Mouse (Mus musculus) MEL (cell line): ENCODE results near the gene Zfand6. TPM values are rescaled to one million over a fixed set of nuclear protein-coding genes. Genes with fewer than 3 reads are reported as not detected.
A peak's percentile ranks its signal among the peaks of the same experiment; 100 is the strongest.

Experiments
- DNase-seq: peaks from one replicate; pipeline ENCODE4 v3.0.0; 2011; ENCODE audit warnings: low read depth, low spot score
- H3K27ac ChIP-seq: 2 replicates; pipeline ENCODE4 v1.5.1; 2012; ENCODE audit warnings: low read depth, mild to moderate bottlenecking, control low read depth, low read length, moderate library complexity; ENCODE audit not compliant: control insufficient read depth
- H3K27me3 ChIP-seq, 2 experiments: fragments of 150-350 bp in 1 of 2; sonication (generic) in 1 of 2; 2 replicates each; pipeline ENCODE4 v1.6.1; 2012; ENCODE audit warnings: low read length in 2 of 2, mild to moderate bottlenecking in 2 of 2, improper control_type of control experiment in 1 of 2, moderate library complexity in 1 of 2; ENCODE audit not compliant: insufficient read depth in 2 of 2, control insufficient read depth in 1 of 2
- H3K36me3 ChIP-seq, 2 experiments: 2 replicates each; pipeline ENCODE4 v1.6.1; 2012 to 2014; ENCODE audit warnings: low read length in 2 of 2, improper control_type of control experiment in 1 of 2, inconsistent platforms in 1 of 2, mild to moderate bottlenecking in 1 of 2; ENCODE audit not compliant: insufficient read depth in 2 of 2, control insufficient read depth in 1 of 2
- H3K4me1 ChIP-seq, 2 experiments: fragments of 150-350 bp in 1 of 2; sonication (generic) in 1 of 2; 2 replicates each; pipeline ENCODE4 v1.6.1; 2012; ENCODE audit warnings: low read length in 2 of 2, improper control_type of control experiment in 1 of 2, mild to moderate bottlenecking in 1 of 2; ENCODE audit not compliant: insufficient read depth in 2 of 2, control insufficient read depth in 1 of 2
- H3K4me3 ChIP-seq, 2 experiments: fragments of 150-350 bp in 1 of 2; sonication (generic) in 1 of 2; 2 replicates each; pipeline ENCODE4 v1.5.1; 2012; ENCODE audit warnings: low read depth in 2 of 2, low read length in 2 of 2, mild to moderate bottlenecking in 2 of 2, moderate library complexity in 2 of 2, control low read depth in 1 of 2, improper control_type of control experiment in 1 of 2; ENCODE audit not compliant: control insufficient read depth in 1 of 2, insufficient read depth in 1 of 2
- H3K79me2 ChIP-seq: 2 replicates; pipeline ENCODE4 v1.6.1; 2012; ENCODE audit warnings: mild to moderate bottlenecking, low read length, moderate library complexity; ENCODE audit not compliant: control insufficient read depth, poor library complexity, insufficient read depth
- H3K9ac ChIP-seq: 2 replicates; pipeline ENCODE4 v1.6.1; 2012; ENCODE audit warnings: low read depth, mild to moderate bottlenecking, control low read depth, low read length, moderate library complexity; ENCODE audit not compliant: control insufficient read depth, poor library complexity, severe bottlenecking
- H3K9me3 ChIP-seq: fragments of 150-350 bp; sonication (generic); replicated peaks from 2 replicates; pipeline ENCODE4 v1.6.1; 2012; ENCODE audit warnings: mild to moderate bottlenecking, low read length, improper control_type of control experiment, moderate library complexity; ENCODE audit not compliant: insufficient read depth
- CTCF ChIP-seq, 3 experiments: IDR thresholded peaks in 2 of 3; conservative IDR thresholded peaks in 1 of 3; 2 replicates each; pipeline ENCODE4 v1.5.1; 2011 to 2012; ENCODE audit warnings: low read length in 3 of 3, low read depth in 2 of 3, mild to moderate bottlenecking in 2 of 3, improper control_type of control experiment in 1 of 3, inconsistent platforms in 1 of 3, mixed read lengths in 1 of 3, moderate library complexity in 1 of 3; ENCODE audit not compliant: control insufficient read depth in 1 of 3, insufficient read depth in 1 of 3, poor library complexity in 1 of 3, severe bottlenecking in 1 of 3
- E2F4 ChIP-seq: IDR thresholded peaks from 2 replicates; pipeline ENCODE4 v1.6.1; 2011; ENCODE audit warnings: low read depth, low read length, improper control_type of control experiment, borderline replicate concordance
- ELF1 ChIP-seq: IDR thresholded peaks from 2 replicates; pipeline ENCODE4 v1.6.1; 2014; ENCODE audit warnings: low read depth, mild to moderate bottlenecking, inconsistent platforms, low read length, improper control_type of control experiment, moderate library complexity
- EP300 ChIP-seq, 2 experiments: IDR thresholded peaks; 2 replicates each; pipeline ENCODE4 v1.6.1; 2011; ENCODE audit warnings: improper control_type of control experiment in 2 of 2, low read length in 2 of 2, low read depth in 1 of 2, mild to moderate bottlenecking in 1 of 2
- GABPA ChIP-seq: IDR thresholded peaks from 2 replicates; pipeline ENCODE4 v1.6.1; 2012; ENCODE audit warnings: low read depth, mild to moderate bottlenecking, inconsistent platforms, low read length, improper control_type of control experiment, moderate library complexity
- GATA1 ChIP-seq: IDR thresholded peaks from 2 replicates; pipeline ENCODE4 v1.6.1; 2011; ENCODE audit warnings: low read depth, low read length, improper control_type of control experiment
- JUND ChIP-seq: IDR thresholded peaks from 2 replicates; pipeline ENCODE4 v1.6.1; 2011; ENCODE audit warnings: low read depth, mild to moderate bottlenecking, improper control_type of control experiment, low read length
- KAT2A ChIP-seq: conservative IDR thresholded peaks from 2 replicates; pipeline ENCODE4 v1.6.1; 2012; ENCODE audit warnings: low read depth, low read length, improper control_type of control experiment, inconsistent platforms
- MAX ChIP-seq: IDR thresholded peaks from 2 replicates; pipeline ENCODE4 v1.6.1; 2011; ENCODE audit warnings: low read length, improper control_type of control experiment
- MAZ ChIP-seq: IDR thresholded peaks from 2 replicates; pipeline ENCODE4 v1.6.1; 2012; ENCODE audit warnings: low read depth, mild to moderate bottlenecking, inconsistent platforms, low read length, improper control_type of control experiment
- MYC ChIP-seq: IDR thresholded peaks from 2 replicates; pipeline ENCODE4 v1.6.1; 2011; ENCODE audit warnings: low read depth, mild to moderate bottlenecking, low read length, improper control_type of control experiment, moderate library complexity
- NRF1 ChIP-seq: IDR thresholded peaks from 2 replicates; pipeline ENCODE4 v1.6.1; 2014; ENCODE audit warnings: low read depth, mild to moderate bottlenecking, inconsistent platforms, low read length, improper control_type of control experiment, moderate library complexity; ENCODE audit not compliant: poor library complexity, insufficient read depth, severe bottlenecking
- POLR2A ChIP-seq, 2 experiments: IDR thresholded peaks; 2 replicates each; pipeline ENCODE4 v1.6.1; 2011 to 2012; ENCODE audit warnings: low read length in 2 of 2, mild to moderate bottlenecking in 2 of 2, control low read depth in 1 of 2, improper control_type of control experiment in 1 of 2, low read depth in 1 of 2, moderate library complexity in 1 of 2; ENCODE audit not compliant: control insufficient read depth in 1 of 2, insufficient read depth in 1 of 2, poor library complexity in 1 of 2
- RAD21 ChIP-seq: IDR thresholded peaks from 2 replicates; pipeline ENCODE4 v1.6.1; 2011; ENCODE audit warnings: mild to moderate bottlenecking, low read depth, low read length, improper control_type of control experiment
- RCOR1 ChIP-seq: IDR thresholded peaks from 2 replicates; pipeline ENCODE4 v1.6.1; 2012; ENCODE audit warnings: low read depth, mild to moderate bottlenecking, inconsistent platforms, low read length, improper control_type of control experiment
- TAL1 ChIP-seq: IDR thresholded peaks from 2 replicates; pipeline ENCODE4 v1.6.1; 2012; ENCODE audit warnings: mild to moderate bottlenecking, inconsistent platforms, low read length, moderate library complexity, mixed read lengths
- TCF12 ChIP-seq: IDR thresholded peaks from 2 replicates; pipeline ENCODE4 v1.6.1; 2014; ENCODE audit warnings: low read depth, mild to moderate bottlenecking, inconsistent platforms, low read length, improper control_type of control experiment, moderate library complexity
- USF2 ChIP-seq, 2 experiments: IDR thresholded peaks; 2 replicates each; pipeline ENCODE4 v1.6.1; 2011 to 2012; ENCODE audit warnings: improper control_type of control experiment in 2 of 2, low read length in 2 of 2, borderline replicate concordance in 1 of 2, inconsistent platforms in 1 of 2, low read depth in 1 of 2, mild to moderate bottlenecking in 1 of 2; ENCODE audit not compliant: insufficient read depth in 1 of 2
- polyA plus RNA-seq, 2 experiments: library from polyadenylated mRNA; stranded (reverse) in 1 of 2; unstranded in 1 of 2; fragments of >175 nt in 1 of 2; fragments of >200 nt in 1 of 2; gene quantifications; 2 replicates each; pipeline versions ENCODE4 v1.2.1 to v1.2.4; 2012; ENCODE audit warnings: low replicate concordance in 2 of 2, low read depth in 1 of 2; ENCODE audit not compliant: insufficient read length in 2 of 2, insufficient read depth in 1 of 2, missing spikeins in 1 of 2
- total RNA-seq: library from RNA; depleted of rRNA; stranded (reverse); fragments of 300-350 nt; gene quantifications from 2 replicates; pipeline ENCODE4 v1.2.3, GENCODE M21; 2012

Zfand6 gene
- total and polyA plus RNA-seq, 3 experiments: 20.3 to 315 (median 39.9) TPM

GRCm38 (mm10) chr7:84636939-84637338, 52.8 kb downstream of the Zfand6 start:
- H3K9me3 ChIP-seq: no peaks in the 10 kb centered on the region
- H3K27ac ChIP-seq: no peak overlapping the region
- H3K36me3 ChIP-seq: peaks cover 5 to 9% of the 10 kb centered on the region in 2 experiments
- no peak overlapping the region for H3K4me3 ChIP-seq
- TF ChIP-seq ELF1 (no peak), CTCF (IDR thresholded peaks at IDR 0.05 in 2 of 3, conservative IDR thresholded peaks at IDR 0.05 in 1 of 3; ENCODE audit: control insufficient read depth in 1 of 3, insufficient read depth in 1 of 3, low read depth in 2 of 3, low read length in 3 of 3, poor library complexity in 1 of 3, severe bottlenecking in 1 of 3) (no peak), KAT2A (no peak), E2F4 (no peak), RAD21 (no peak), POLR2A (IDR thresholded peaks at IDR 0.05; ENCODE audit: control insufficient read depth in 1 of 2, insufficient read depth in 1 of 2, low read depth in 1 of 2, low read length in 2 of 2, poor library complexity in 1 of 2) (no peak), JUND (no peak), USF2 (IDR thresholded peaks at IDR 0.05; ENCODE audit: borderline replicate concordance in 1 of 2, insufficient read depth in 1 of 2, low read depth in 1 of 2, low read length in 2 of 2) (no peak), GATA1 (no peak), MYC (no peak), NRF1 (no peak), RCOR1 (no peak), TCF12 (no peak), EP300 (IDR thresholded peaks at IDR 0.05; ENCODE audit: low read depth in 1 of 2, low read length in 2 of 2) (no peak), TAL1 (no peak), MAZ (no peak)
- H3K9ac ChIP-seq: no peak overlapping the region
- H3K4me1 ChIP-seq: peaks cover 0 to 6% of the 10 kb centered on the region in 2 experiments; a peak in 2 of 4 replicates
- DNase-seq: no peak
- no peaks in the 10 kb centered on the region for H3K79me2 ChIP-seq
- H3K27me3 ChIP-seq: no peaks in the 10 kb centered on the region

GRCm38 (mm10) chr7:84631878-84632277, 57.9 kb downstream of the Zfand6 start:
- Histone ChIP-seq H3K4me1 (no peaks in the 10 kb centered on the region; a peak in 2 of 4 replicates), H3K79me2 (no peaks in the 10 kb centered on the region), H3K9ac (no peak overlapping the region), H3K4me3 (no peak overlapping the region), H3K9me3 (no peaks in the 10 kb centered on the region), H3K27me3 (no peaks in the 10 kb centered on the region), H3K27ac (no peak overlapping the region), H3K36me3 (peaks cover 0 to 8% of the 10 kb centered on the region in 2 experiments; a peak in 3 of 4 replicates)
- TF ChIP-seq GABPA (no peak), MAX (no peak), TCF12 (peak; percentile 48; the same call in 1 of the 2 replicates), EP300 (IDR thresholded peaks at IDR 0.05; ENCODE audit: low read depth in 1 of 2, low read length in 2 of 2) (peak in 1 of 2 experiments; percentile 39; a peak in 1 of 4 replicates), MYC (no peak), CTCF (IDR thresholded peaks at IDR 0.05 in 2 of 3, conservative IDR thresholded peaks at IDR 0.05 in 1 of 3; ENCODE audit: control insufficient read depth in 1 of 3, insufficient read depth in 1 of 3, low read depth in 2 of 3, low read length in 3 of 3, poor library complexity in 1 of 3, severe bottlenecking in 1 of 3) (no peak), TAL1 (no peak)
- no peak for DNase-seq
